Mouse (Mus musculus) heart, postnatal 0 days (tissue): ENCODE results near the gene Pappa.

Experiments
- CTCF ChIP-seq: IDR thresholded peaks from 2 replicates; pipeline ENCODE4 v1.5.1; 2016; ENCODE audit warnings: antibody characterized with exemption, control low read depth, low read depth
- EP300 ChIP-seq: IDR thresholded peaks from 2 replicates; pipeline ENCODE4 v1.6.1; 2016; ENCODE audit warnings: antibody characterized with exemption, low read depth

DNA sequence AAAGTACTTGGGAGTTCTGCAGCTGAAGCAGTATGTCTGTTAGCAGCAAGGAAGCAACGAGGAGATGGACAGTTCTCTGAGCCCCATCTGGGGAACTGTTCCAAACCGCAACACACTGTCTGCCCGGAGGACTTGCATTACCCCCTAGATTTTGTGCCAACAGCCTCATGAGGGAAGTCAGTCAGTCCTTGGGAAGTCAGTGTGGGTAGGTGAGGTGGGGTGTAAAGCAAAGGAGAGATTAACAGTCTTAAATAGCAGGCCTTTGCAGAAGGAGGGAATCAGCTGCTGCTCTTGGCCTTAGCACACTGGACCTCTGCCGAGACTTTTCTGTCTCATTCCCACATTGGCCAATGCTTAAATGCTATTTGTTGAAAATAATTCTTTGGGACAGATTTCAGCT lies 230.6 kb downstream of the Pappa start:
- no peak for TF ChIP-seq EP300
- no peak for TF ChIP-seq CTCF
